Mouse (Mus musculus) embryo, embryonic 11.5 days (tissue): ENCODE measurements around the gene Dctn1.

Experiments
- DNase-seq: peaks from one replicate; pipeline ENCODE4 v3.0.0-alpha.2; 2012; ENCODE audit warnings: low read depth, low spot score

Gene Dctn1

DNA sequence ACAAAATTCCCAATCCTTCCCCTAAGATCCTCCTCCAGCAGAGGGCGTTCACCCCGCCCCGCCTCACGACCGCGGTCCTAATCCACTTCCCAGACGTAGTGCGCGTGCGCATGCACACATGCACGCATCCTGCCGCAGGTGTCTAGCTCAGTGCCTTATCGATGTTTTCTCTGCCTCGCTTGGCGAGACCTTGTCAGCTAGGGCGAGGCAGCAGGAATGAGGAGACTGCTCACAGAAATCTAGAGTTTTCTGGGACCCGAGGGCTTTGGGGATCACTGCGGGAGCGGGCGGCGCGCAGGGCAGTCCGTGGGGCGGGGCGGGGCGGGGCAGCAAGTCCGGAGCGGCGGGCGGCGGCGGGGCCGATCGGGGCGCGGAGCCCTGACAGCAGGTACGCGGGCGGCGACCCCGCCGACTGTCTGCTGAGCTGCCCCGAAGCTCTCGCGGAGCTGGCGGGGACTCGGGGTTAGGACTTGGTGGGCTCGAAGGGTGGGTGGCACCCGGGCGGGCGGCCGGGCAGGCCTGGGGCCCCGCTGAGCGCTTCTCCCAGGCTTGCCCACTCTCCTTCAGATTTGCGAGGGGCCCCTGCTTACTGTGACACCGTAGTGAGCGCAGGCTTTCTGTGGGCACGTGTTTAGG is at the start of gene Dctn1:
Dctn1 (plus strand) TSS at position 314 of the 636 bp plus-strand sequence.
- peak; percentile 91 for DNase-seq

DNA sequence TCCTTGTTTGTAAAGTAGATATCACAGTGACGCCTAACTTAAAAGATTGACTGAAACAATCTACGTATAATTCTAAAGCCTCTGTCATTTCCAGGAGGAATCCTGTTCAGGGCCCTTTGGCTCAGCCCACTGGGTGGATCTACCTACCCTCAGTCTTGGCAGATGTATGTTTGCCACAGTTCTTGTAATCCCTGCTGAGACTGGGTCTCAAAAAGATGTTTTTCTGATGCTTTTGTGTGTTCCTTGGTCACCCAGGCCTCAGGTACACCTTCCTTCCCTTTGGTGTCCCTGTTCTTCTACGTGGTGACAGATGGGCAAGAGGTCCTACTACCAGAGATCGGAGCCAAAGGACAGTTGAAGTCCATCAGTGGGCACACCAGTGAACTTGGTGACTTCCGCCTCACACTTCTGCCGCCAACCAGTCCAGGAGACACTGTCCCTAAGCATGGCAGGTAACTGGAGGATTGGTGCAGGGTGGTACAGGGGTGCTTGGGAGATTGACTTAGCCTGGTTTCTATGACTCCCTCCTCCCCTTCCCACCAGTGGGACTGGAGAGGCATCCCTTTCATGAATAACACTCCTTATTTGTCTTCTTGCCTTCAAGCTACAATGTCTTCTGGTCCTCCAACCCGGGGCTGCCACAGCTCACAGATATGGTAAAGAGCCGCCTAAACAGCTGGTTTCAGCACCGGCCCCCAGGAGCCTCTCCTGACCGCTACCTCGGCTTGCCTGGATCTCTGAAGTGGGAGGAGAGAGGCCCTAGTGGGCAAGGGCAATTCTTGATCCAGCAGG is 49.2 kb upstream of the Dctn1 start:
- DNase-seq, result no peak

DNA sequence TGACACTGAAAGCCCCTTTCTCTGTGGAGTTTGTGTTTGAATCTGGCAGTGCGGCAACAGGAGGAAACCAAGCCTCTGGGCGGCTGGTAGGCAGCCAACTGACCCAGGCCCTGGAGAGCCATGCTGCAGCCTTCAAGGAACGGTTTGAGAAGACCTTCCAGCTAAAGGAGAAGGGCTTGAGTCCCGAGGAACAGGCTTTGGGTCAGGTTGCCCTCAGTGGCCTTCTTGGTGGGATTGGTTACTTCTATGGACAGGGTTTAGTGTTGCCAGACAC is 48.6 kb upstream of the Dctn1 start:
- no peak for DNase-seq

DNA sequence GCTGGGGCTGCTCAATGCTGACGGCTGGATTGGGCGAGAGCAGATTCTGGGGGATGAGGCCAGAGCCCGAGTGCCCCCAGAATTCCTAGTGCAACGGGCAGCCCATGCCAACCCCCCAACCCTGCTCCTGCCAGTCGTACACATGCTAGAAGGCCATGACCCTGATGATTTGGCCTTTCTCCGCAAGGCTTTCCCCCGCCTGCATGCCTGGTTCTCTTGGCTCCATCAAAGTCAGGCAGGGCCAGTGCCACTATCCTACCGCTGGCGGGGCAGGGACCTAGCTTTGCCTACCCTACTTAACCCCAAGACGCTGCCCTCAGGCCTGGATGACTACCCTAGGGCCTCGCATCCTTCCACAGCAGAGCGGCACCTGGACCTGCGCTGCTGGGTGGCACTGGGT is 48.1 kb upstream of the Dctn1 start:
- DNase-seq, result no peak

DNA sequence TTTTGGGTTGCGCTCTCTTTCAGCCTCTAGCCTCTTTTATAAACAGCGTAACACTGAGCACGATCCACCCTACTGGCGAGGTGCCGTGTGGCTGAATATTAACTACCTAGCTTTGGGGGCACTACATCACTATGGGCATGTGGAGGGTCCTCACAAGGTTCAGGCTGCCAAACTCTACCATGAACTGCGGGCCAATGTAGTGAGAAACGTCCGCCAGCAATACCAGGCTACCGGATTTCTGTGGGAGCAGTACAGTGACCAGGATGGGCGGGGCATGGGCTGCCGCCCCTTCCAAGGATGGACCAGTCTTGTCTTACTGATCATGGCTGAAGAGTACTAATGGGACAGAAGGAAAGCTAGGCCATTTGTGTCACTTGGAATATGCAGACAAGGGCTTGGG is 47.4 kb upstream of the Dctn1 start:
- DNase-seq, result no peak

DNA sequence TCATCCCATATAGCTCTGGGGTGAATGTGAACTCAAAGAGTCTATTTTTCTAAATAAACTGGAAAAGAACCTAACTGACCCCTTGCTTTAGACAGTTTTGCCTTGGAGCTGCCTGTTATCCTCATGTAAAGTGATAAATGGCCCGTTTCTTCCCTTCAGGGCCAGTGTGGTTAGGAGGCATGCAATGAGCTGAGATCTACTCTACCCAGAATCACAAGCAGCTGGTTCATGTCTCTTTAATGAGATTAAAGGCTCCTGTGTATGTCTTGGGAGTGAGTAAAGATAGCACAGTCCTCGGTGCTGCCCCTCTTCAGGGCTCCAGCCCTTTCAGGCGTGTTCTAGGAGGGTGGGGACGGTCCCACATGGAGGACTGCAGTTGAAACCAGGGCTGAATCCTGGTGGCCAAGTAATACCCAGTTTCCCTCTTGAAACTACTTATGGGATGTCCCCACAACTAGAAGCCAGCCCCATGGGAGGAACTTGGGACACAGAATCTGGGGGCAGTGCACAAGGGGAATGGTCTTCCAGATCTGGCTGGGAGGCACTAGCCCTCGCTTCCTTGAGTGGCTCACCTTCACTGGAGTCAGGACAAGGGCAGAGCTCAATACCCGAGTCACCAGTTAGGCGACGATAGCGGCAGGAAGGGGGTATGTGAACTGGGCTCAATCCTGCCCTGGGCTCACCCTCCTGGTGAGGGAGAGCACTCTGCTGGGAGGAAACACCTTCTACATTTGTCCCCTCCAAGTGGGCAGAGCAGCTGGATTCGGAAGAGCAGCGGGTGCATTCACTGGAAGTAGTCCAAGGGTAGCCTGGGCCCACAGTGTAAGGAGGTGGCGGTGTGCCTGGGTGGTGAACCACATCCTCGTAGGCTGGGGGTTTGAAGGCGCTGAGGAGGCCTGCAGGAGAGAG is 46.6 kb upstream of the Dctn1 start:
- DNase-seq, result no peak

DNA sequence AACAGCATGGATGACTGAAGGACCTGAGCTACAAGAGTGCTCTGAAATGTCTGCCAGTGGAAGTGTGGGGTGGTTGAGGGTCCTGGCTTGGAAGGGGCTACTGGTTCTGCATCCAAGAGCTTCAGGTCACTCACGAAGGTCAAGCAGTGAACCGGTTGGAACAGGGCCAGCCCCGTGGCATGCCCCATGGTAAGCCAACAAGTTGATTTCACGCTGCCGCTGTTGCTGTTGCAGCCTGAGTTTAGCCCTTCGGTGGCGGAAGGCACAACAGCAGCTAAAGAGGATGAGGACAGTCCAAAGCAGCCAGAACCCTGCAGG is 46.0 kb upstream of the Dctn1 start:
- DNase-seq, result no peak

DNA sequence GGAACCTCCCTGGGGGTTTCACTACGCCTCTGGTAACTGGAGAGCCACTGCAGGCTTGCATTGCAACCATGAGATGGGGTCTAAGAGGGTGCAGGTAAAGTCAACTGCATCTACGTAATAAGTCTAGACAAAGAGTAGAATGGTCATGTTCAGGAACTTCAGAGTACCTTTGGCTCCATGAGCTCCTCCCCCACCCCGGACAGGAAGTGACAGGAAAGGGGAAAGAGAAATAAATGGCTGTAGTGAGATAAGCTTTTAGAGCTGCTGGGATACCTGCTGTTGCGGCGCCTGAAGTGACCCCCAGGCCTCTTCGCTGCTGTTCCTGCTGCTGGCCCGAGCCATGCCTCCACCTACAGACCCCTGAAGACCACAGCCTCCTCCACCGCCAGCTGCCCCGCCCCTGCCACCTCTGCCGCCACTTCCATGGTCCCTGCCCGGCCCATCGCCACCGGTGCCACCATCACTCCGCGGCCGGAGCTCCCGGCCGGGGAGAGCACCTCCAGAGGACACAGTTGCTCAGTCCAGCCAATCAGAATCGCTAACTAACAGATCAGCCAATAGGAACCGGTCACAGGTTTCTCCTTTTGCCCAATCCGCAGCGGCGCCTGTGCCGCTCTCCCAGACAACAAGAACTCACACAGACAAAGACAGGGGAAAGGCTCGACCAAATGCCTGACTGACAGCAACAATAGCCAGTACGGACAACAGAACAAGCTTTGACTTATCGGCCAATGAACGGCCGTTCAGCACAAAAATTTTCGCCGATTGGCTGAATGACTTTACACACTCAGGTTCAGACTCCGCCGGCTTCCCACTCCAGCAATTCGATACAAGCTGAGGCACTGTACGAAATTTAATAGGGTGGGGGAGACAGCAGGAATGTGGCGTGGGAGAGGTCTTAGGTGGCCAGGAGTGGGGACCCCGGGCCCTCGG is 44.5 kb upstream of the Dctn1 start, which contains the start of gene Wbp1:
Wbp1 (minus strand) TSS at position 630 of the 933 bp plus-strand sequence.
- peak; percentile 97 for DNase-seq

DNA sequence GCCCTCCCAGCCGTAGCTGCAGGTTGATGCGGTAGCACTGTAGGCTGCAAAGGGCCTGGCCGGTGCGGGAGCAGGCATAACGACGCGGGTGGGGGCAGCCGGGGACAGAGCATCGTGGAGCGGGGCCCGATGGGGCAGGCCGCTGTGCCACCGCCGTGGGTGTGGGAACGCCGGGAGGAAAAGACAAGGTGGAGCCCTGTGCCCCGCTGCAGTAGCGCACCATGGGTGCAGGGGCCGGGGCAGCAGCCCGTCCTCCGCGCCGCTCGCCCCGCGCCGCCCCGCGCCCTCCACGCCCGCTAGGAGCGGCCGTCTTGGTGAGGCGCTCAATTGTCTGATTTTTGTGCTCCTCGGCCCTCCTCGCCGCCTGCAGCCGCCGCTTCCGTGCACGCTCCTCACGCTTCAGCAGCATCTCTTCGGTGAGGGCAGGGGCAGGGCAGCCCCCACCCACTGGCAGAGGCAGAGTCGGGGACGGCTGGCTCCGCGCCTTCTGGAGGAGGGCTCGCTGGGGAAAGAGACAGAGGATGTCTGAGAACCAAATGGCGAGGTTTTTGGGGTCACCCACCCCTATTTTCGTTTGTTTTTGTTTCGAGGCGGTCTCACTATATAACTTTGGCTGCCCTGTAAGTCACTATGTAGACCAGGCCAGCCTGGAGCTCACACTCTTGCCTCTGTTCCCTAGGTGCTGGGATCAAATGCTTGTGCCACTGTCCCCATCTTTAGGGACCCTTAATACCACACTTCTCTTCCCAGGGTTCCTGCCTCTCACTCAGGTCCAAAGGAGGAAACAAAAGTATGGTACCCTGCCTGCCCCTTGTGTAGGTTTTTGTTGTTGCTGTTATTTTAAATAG is 43.6 kb upstream of the Dctn1 start:
- DNase-seq, result no peak

DNA sequence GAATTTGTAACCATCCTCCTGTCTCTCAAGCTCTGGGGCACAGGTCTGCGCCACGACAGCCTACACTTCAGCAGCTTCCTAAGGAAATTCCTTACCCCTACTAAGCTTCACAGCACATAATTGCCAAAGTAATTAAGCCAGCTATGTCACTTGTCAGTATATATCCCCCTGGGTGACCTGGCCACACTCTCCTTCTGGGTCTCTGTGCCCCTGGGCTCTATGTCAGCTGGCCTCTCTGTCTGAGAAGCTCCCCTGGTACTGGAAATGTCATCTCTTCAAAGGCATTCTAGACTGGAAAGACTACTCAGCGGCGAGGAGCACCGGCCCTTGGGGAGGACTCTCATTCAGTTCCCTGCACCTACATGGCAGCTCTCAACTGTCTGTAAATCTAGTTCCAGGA is 42.8 kb upstream of the Dctn1 start:
- DNase-seq, result no peak

DNA sequence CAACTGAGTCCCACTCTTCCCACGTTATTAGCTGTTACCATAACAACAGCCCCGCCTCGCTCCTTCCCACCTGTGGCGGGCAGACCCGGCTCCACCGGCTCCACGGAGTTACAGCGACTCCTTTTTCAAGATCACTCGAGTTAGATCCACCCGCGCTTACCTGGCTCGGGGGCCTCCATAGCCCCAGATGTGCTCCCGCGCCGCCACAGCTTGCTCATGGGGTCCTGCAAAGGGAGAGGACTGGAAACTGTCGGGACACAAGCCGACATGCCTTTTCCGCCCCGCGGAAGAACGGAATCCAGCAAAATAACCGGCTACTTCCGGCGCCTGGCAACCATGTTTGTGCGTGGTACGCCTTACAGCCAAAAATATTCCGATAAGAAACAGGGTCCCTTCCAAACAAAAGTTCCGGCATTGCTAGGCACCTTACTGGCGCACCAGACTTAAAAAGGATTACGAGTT is 40.8 kb upstream of the Dctn1 start:
- DNase-seq, result peak; percentile 87

DNA sequence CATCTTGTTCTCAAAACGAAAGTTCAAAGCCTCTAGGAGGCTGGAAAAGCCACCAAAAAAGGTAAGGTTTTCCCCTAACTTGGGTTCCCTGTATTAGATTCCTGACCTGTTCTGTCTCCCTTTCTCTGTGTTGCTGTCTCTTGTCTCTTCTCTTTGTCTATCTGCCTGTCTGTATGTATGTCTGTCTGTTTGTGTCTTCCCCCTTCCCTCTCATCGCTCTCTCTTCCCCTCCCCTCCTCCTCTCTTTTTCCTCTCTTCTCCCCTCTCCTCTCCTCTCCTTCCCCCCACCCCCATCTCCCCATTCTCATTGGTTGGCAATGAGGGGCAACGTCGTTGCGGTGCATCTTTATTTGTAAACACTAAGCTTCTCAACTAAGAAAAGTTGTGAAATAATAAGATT is 40.4 kb upstream of the Dctn1 start, which contains the start of gene Ino80b:
Ino80b (minus strand) TSS at position 101 of the 400 bp plus-strand sequence.
- no peak for DNase-seq

DNA sequence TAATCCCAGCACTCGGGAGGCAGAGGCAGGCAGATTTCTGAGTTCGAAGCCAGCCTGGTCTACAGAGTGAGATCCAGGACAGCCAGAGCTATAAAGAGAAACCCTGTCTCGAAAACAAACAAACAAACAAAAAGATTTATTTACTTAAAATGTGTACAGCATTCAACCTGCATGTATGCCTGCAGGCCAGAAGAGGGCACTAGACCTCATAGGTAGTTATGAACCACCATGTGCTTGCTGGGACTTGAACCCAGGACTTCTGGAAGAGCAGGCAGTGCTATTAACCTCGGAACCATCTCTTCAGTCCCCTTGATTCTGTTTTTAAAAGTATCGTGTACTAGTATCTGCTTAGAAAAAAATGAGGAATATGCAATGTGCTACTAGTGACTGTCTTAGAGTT is 38.3 kb upstream of the Dctn1 start:
- DNase-seq, result no peak

DNA sequence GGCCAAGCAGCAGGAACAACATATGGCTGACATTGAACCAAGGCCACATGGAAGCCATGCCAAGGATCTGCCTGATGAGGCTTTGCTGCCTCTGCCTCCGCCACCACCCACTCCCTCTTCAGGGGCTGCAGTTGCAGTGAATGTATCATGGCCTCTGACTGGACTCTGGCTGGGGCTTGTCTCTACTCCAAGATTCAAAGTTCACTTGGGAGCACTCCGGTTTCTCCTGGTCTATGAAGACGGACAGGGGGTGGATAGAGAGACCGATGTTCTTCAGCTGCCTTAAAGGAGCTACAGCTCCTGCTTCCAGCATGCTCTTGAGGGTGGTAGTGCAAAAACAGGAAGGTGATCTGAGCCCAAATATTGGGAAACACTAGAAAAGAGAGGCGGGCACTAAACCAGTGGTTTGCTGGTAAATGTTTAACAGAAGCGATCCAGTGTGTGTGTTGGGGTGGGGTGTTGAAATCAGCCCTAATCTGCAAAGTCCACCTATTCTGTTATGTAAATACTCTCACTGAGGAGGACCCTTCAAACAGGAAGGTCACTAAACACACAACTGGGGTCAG is 34.2 kb upstream of the Dctn1 start:
- no peak for DNase-seq

DNA sequence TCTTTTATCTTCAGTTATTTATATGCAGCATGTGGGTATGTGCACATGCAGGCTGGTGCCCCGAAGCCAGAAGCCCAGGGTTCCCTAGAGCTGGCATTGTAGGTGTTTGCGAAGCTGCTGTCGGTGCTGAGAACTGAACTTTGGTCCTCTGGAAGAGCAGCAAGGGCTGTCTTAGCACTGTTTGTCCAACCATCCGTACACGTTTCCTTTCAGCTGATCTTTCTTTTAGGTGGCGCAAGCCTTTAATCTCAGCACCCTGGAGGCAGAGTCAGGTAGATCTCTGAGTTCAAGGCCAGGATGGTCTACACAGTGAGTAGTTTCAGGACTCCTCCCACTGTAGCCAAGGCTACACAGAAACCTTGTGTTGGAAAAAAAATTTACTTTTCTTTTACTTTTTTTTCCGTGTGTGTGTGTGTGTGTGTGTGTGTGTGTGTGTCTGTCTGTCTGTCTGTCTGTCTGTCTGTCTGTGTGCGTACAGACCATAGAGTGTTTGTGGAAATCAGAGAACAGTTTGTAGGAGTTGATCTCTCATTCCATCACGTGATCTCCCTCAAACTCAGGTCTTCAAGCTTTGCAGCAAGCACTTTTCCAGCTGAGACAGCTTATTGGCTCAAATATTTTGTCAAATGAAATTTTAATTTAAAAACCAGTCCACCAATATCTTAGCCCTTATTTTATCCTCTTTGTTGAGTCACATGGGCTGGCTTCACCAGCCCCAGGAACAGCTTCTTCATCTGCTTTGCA is 33.4 kb upstream of the Dctn1 start:
- DNase-seq, result no peak

DNA sequence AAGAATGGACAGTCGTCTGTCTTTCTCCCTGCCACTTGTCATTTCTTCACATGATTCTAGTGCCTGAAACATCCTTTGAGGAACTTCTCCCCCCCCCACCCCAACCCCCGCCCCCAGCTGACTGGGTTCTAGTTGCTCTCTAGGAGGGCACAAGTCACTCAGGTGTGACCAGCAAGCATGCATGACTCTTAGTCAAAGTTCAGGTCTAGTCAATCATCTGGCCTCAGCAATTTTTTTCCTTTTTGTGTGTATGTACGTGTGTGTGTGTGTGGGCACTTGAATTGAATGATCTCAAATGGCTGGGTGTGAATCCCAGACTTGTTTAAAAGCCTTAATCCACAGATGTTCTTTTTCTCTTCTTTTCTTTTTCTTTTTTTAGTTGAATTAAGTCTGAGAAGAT is 31.5 kb upstream of the Dctn1 start:
- no peak for DNase-seq

DNA sequence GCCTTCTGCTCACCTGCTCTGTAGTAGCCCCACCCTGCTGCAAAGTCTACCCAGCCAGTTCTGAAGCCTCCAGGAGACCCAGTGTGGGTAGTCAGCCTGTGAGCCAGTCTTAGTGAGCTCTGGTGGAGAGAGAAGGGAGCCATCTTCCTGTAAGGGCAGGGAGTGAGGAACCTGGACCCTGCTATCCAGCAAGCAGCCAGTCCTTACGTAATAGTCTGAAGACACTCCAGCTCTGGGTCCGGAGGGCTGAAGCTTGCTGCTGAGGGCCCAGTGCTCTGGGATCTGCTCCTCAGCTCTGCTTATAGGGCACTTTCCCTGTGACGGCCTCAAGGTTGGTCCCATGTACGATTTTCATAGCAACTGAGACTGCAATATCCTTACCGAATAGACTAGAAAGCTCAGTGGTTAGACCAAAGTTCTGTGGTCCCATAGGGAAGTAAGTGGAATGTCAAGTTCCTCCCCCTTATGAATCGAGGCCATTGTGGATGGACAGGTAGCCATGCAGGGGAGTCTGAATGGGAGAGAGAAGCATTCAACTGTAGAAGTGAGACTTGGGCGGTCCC is 30.7 kb upstream of the Dctn1 start, which contains the start of gene Rtkn:
Rtkn (plus strand) TSS at position 513 of the 563 bp plus-strand sequence.
- no peak for DNase-seq

DNA sequence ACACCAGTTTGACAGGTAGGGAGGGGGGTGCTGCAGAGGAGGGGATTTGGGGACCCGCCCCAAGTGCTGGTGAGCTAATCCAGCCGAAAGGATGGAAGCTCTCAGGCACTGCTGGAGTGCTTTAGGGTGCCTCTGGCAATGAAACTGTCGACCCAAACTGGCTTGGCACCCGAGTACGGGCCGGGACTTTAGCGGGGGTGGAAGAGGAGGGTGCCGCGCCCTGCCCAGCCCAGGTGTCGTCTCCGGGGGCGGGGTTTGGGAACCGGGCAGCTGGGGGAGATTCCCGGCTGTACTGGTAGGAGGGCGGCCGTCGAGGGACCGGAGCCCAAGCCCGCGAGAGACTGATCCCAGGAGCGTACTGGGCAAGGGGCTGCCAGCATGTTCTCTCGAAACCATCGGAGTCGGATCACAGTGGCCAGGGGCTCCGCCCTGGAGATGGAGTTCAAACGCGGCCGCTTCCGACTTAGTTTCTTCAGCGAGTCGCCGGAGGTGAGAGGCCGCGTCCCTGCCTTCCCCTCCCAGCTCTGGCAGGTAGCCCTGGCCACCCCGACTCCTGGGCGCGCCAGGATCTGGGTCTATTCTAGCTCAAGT is 30.1 kb upstream of the Dctn1 start:
- DNase-seq, result no peak
